Mouse (Mus musculus) heart, adult 2 months (tissue): ENCODE data around the gene Kcnk13. TPM values are rescaled to one million over a fixed set of nuclear protein-coding genes. Genes with fewer than 3 reads are reported as not detected.
A peak's percentile ranks its signal among the peaks of the same experiment; 100 is the strongest.
"Not testable (repeated sequence)": the region's sequence is repeated elsewhere in the genome, so short reads cannot be mapped to it uniquely, and the experiment has no call there.

Experiments used
- DNase-seq, 2 experiments: peaks; one replicate each; pipeline ENCODE4 v3.0.0; 2021
- H3K27ac ChIP-seq: fragments of 200-600 bp; 2 replicates; pipeline ENCODE4 v1.8.1; 2022
- H3K27me3 ChIP-seq: fragments of 200-500 bp; 2 replicates; pipeline ENCODE4 v1.6.1; 2012; ENCODE audit warnings: mild to moderate bottlenecking, low read length, inconsistent platforms, mixed read lengths; ENCODE audit not compliant: control insufficient read depth, insufficient read depth
- H3K36me3 ChIP-seq: fragments of 200-500 bp; 2 replicates; pipeline ENCODE4 v1.6.1; 2012; ENCODE audit warnings: low read length, inconsistent platforms; ENCODE audit not compliant: control insufficient read depth, insufficient read depth
- H3K4me1 ChIP-seq: fragments of 200-500 bp; 2 replicates; pipeline ENCODE4 v1.6.1; 2011; ENCODE audit warnings: low read length; ENCODE audit not compliant: control insufficient read depth, insufficient read depth
- H3K4me3 ChIP-seq: fragments of 200-600 bp; 2 replicates; pipeline ENCODE4 v1.8.1; 2022
- H3K79me2 ChIP-seq: fragments of 200-500 bp; replicated peaks from 2 replicates; pipeline ENCODE4 v1.6.1; 2012; ENCODE audit warnings: mild to moderate bottlenecking, inconsistent platforms, low read length, moderate library complexity, mixed read lengths; ENCODE audit not compliant: control insufficient read depth, insufficient read depth
- H3K9ac ChIP-seq: fragments of 200-500 bp; 2 replicates; pipeline ENCODE4 v1.6.1; 2012; ENCODE audit warnings: low read depth, mild to moderate bottlenecking, control low read depth, inconsistent platforms, low read length, mixed read lengths
- CTCF ChIP-seq: fragments of 200-600 bp; IDR thresholded peaks from 2 replicates; pipeline ENCODE4 v1.8.1; 2022; ENCODE audit warnings: antibody characterized with exemption, mild to moderate bottlenecking, moderate library complexity
- EP300 ChIP-seq: fragments of 200-500 bp; IDR thresholded peaks from 2 replicates; pipeline ENCODE4 v1.6.1; 2011; ENCODE audit warnings: low read depth, low read length, control low read depth; ENCODE audit not compliant: insufficient read depth
- POLR2A ChIP-seq: fragments of 200-500 bp; IDR thresholded peaks from 2 replicates; pipeline ENCODE4 v1.6.1; 2011; ENCODE audit warnings: mild to moderate bottlenecking, low read depth, low read length, control low read depth; ENCODE audit not compliant: insufficient read depth
- WGBS: fragments of 180-500 bp; shearing (Covaris S2); methylation state at CpG from one replicate; pipeline ENCODE4 v1.1.7; 2018; 5-methylcytosine and 5-hydroxymethylcytosine counted together
- intact Hi-C: fragments of 180-260 bp; cut with DNase I; formaldehyde crosslinking; loops from one replicate; pipeline ENCODE4 v1.15.1; 2025
- polyA plus RNA-seq: library from polyadenylated mRNA; depleted of rRNA; stranded (reverse); fragments of >200 nt; gene quantifications from 2 replicates; pipeline ENCODE4 v1.2.3, GENCODE M21; 2012
- total RNA-seq, 2 experiments: library from RNA; stranded (reverse); gene quantifications; 2 replicates each; pipeline ENCODE4 v1.2.3; 2021

The Kcnk13 gene
- total and polyA plus RNA-seq, 3 experiments, result 0.31 to 0.39 (median 0.35) TPM

- H3K27me3 ChIP-seq, result peaks cover 12% of the 10 kb centered on the region
Measured at GRCm38 (mm10) chr12:99969906-99970305, 5.6 kb downstream of the Kcnk13 start.

DNA sequence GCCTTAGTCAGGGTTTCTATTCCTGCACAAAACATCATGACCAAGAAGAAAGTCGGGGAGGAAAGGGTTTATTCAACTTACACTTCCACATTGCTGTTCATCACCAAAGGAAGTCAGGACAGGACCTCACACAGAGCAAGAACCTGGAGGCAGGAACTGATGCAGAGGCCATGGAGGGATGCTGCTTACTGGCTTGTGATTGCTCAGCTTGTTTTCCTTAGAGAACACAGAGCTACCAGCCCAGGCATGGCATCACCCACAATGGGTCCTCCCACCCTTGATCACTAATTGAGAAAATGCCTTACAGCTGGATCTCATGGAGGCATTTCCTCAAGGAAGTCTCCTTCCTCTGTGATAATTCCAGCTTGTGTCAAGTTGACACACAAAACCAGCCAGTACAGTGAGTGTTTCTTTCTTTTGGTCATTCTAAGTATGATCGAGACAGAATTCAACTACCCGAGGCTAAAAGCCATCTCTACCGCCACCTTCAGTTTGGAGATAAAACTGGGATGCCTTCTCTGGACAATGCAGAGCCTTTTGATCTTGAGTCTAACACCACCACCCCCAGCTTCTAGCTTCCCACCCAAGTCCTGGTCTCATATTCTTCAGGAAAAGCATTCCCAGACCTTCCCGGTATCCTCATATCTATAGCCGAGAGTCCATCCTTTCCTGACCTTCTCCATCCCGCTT is 7.1 kb downstream of the Kcnk13 start:
- H3K27ac ChIP-seq, H3K4me3 ChIP-seq, H3K27me3 ChIP-seq, H3K4me1 ChIP-seq, H3K9ac ChIP-seq, H3K36me3 ChIP-seq, DNase-seq, H3K79me2 ChIP-seq, intact Hi-C loops: not testable (repeated sequence)
- TF ChIP-seq CTCF, result peak; percentile 28
- whole genome bisulfite sequencing, result 64% methylated on average over 7 of the region's 7 CpGs

More at GRCm38 (mm10) chr12:99969906-99970305, 5.6 kb downstream of the Kcnk13 start:
- Histone ChIP-seq H3K27ac (no peak overlapping the region), H3K4me1 (no peaks in the 10 kb centered on the region; the same call in 1 of the 2 replicates), H3K36me3 (no peaks in the 10 kb centered on the region), H3K4me3 (no peak overlapping the region), H3K9ac (no peak overlapping the region), H3K79me2 (no peaks in the 10 kb centered on the region)
- intact Hi-C loops, result no loop called here
- no peak for DNase-seq
- WGBS, result 66% methylated on average over 4 of the region's 4 CpGs
- TF ChIP-seq CTCF, result no peak
- no peak for TF ChIP-seq EP300
- no peak for TF ChIP-seq POLR2A

- Histone ChIP-seq H3K36me3 (no peaks in the 10 kb centered on the region), H3K27me3 (no peaks in the 10 kb centered on the region), H3K4me1 (no peaks in the 10 kb centered on the region; the same call in 1 of the 2 replicates), H3K79me2 (no peaks in the 10 kb centered on the region), H3K9ac (no peak overlapping the region), H3K27ac (no peak overlapping the region), H3K4me3 (no peak overlapping the region)
- TF ChIP-seq EP300, result no peak
- peak; percentile 36 for TF ChIP-seq CTCF
- DNase-seq, result no peak
- intact Hi-C loops, result no loop called here
- WGBS, result 63% methylated on average over 7 of the region's 7 CpGs
Measured at GRCm38 (mm10) chr12:99972825-99973224, 8.5 kb downstream of the Kcnk13 start.

GRCm38 (mm10) chr12:99973659-99974058 is 9.4 kb downstream of the Kcnk13 start:
- intact Hi-C loops, result no loop called here
- DNase-seq, result no peak

GRCm38 (mm10) chr12:99979541-99979940 is 15.2 kb downstream of the Kcnk13 start:
- H3K9ac ChIP-seq, result no peak overlapping the region
- TF ChIP-seq EP300 (no peak), POLR2A (no peak)
- 44% methylated on average over 4 of the region's 4 CpGs for WGBS
- no peaks in the 10 kb centered on the region for H3K36me3 ChIP-seq
- no peaks in the 10 kb centered on the region for H3K79me2 ChIP-seq
- H3K4me3 ChIP-seq, result no peak overlapping the region
- H3K27ac ChIP-seq, result no peak overlapping the region
- intact Hi-C loops, result no loop called here
- H3K4me1 ChIP-seq, result no peaks in the 10 kb centered on the region
- DNase-seq, result no peak
- H3K27me3 ChIP-seq, result no peaks in the 10 kb centered on the region

More at GRCm38 (mm10) chr12:99973659-99974058, 9.4 kb downstream of the Kcnk13 start:
- no peaks in the 10 kb centered on the region for H3K79me2 ChIP-seq
- H3K4me1 ChIP-seq, result no peaks in the 10 kb centered on the region; the same call in 1 of the 2 replicates
- no peaks in the 10 kb centered on the region for H3K27me3 ChIP-seq
- TF ChIP-seq CTCF, result peak; percentile 54
- TF ChIP-seq EP300, result no peak
- 71% methylated on average over 1 of the region's 1 CpGs for WGBS
- H3K9ac ChIP-seq, result no peak overlapping the region
- no peak overlapping the region for H3K4me3 ChIP-seq
- H3K27ac ChIP-seq, result no peak overlapping the region
- H3K36me3 ChIP-seq, result no peaks in the 10 kb centered on the region

DNA sequence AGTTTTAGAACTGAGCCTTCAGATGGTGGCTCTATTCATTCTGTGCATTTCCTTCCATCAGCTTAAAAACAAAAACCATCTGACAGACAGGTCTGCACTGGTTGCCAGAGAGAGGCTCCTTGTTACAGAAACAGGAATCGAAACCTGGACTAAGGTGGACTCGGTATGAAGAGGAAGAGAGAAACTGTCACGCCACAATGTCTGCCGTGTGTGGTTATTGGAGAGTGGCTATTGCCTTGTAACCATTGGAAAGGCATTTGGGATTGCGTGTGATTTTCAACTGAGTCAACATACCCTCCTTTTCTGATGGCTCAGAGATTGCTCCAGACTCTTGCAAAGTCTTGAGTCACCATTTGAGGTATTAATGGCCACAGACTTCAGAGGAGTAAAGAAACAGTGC is 22.5 kb downstream of the Kcnk13 start:
- WGBS, result 90% methylated on average over 5 of the region's 5 CpGs
- intact Hi-C loops, result no loop called here
- TF ChIP-seq EP300 (no peak), POLR2A (no peak), CTCF (no peak)

GRCm38 (mm10) chr12:99988144-99988543 is 23.8 kb downstream of the Kcnk13 start:
- no peak for TF ChIP-seq EP300
- no peak for TF ChIP-seq CTCF
- Histone ChIP-seq H3K79me2 (no peaks in the 10 kb centered on the region), H3K4me1 (no peaks in the 10 kb centered on the region), H3K36me3 (no peaks in the 10 kb centered on the region), H3K9ac (no peak overlapping the region), H3K4me3 (no peak overlapping the region), H3K27me3 (no peaks in the 10 kb centered on the region), H3K27ac (no peak overlapping the region)
- 43% methylated on average over 2 of the region's 2 CpGs for WGBS
- DNase-seq, result no peak
- intact Hi-C loops, result no loop called here

More for the DNA sequence above, 22.5 kb downstream of the Kcnk13 start:
- H3K27me3 ChIP-seq, result no peaks in the 10 kb centered on the region
- H3K27ac ChIP-seq, result no peak overlapping the region
- no peak for DNase-seq
- no peak overlapping the region for H3K4me3 ChIP-seq
- no peaks in the 10 kb centered on the region for H3K36me3 ChIP-seq
- no peaks in the 10 kb centered on the region for H3K4me1 ChIP-seq
- H3K9ac ChIP-seq, result no peak overlapping the region
- no peaks in the 10 kb centered on the region for H3K79me2 ChIP-seq
